Mouse (Mus musculus): Measurements from ENCODE around the gene Synj2. TPM values are rescaled to one million over a fixed set of nuclear protein-coding genes. Genes with fewer than 3 reads are reported as not detected.

The Synj2 gene
- polyA plus RNA-seq, 1 experiment from 2014 or later, result 6.0 TPM

DNA sequence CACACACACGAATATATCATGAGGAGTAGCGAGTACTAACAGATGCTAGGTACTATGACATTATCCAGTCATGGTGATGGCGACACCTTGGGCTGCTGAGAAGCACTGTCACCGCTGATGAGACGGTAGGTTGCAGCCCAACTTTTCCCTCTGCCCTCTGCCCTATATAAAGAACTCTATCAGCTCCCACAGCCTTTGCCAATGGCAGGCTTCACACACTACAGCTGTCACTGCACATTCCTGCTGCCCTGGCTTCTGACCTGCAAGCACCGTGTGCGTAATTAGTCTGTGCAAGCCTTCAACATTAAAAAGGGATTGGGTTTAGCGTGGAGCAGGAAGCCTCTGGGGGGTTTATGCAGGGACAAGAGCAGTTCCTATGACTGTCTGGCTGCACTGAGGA lies 121.7 kb downstream of the Synj2 start:
- DNase-seq (ENCODE audit: low read depth, low spot score) (no peak), ATAC-seq (no peak)
- ChIA-PET POLR2A (no interaction called here), CTCF (no interaction called here)
- TF ChIP-seq CTCF (IDR thresholded peaks at IDR 0.05), result no peak
- in situ Hi-C loops (cut with MboI; ENCODE audit: low pct_unique_long_range_greater_than_20kb), result no loop called here
- no peaks in the 10 kb centered on the region for H3K27me3 ChIP-seq

DNA sequence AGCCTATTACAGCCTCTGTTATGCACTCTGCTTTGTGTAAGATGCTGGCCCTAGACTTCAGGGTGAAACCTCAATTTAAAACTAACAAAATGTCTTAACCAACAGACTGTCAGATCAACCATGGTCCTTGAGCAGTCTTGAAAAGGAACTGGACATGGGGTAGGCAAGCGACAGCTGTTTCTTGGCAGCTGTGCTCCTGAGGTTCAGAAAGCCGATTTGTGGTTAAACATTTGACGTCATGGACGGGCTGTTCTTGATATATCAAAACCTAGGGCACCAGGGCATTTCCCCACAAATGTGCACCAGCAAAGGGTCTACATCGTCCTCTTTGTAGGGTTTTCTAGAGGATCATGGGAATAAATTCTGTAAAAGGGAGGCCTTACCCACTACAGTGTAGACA lies 122.5 kb downstream of the Synj2 start:
- ChIA-PET POLR2A (no interaction called here), CTCF (interaction anchor here (1.3 kb wide), 1 partner anchor 9 kb away, joined by 7 read pairs; no protein-coding TSS in a partner anchor)
- no peak for ATAC-seq
- TF ChIP-seq CTCF (IDR thresholded peaks at IDR 0.05), result no peak
- in situ Hi-C loops (cut with MboI; ENCODE audit: low pct_unique_long_range_greater_than_20kb), result no loop called here
- DNase-seq (ENCODE audit: low read depth, low spot score), result no peak
- H3K27me3 ChIP-seq, result no peaks in the 10 kb centered on the region

DNA sequence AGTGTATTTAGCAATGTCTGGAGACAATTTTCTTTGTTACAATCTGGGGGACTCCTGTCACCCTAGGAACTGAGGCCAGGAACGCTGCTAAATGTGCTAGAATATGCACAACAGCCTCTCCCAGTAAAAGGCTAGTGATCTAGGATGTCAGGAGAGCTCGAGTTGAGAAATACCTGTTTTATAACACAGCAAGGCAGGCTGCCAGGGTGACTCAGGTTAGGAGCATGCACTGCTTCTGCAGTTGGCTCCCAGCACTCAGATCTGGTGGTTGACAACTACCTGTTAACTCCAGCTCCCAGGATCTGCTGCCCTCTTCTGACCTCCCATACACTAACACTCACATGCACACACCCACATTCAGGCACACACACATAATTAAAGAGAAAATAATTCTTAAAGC lies 124.9 kb downstream of the Synj2 start:
- no peak for TF ChIP-seq CTCF (IDR thresholded peaks at IDR 0.05)
- H3K27me3 ChIP-seq, result no peaks in the 10 kb centered on the region
- no peak for DNase-seq (ENCODE audit: low read depth, low spot score)
- ChIA-PET POLR2A (no interaction called here), CTCF (no interaction called here)
- ATAC-seq, result no peak
- in situ Hi-C loops (cut with MboI; ENCODE audit: low pct_unique_long_range_greater_than_20kb), result loop anchor here (5.0 kb wide), 1 partner anchor 706 kb away; no protein-coding TSS in a partner anchor

DNA sequence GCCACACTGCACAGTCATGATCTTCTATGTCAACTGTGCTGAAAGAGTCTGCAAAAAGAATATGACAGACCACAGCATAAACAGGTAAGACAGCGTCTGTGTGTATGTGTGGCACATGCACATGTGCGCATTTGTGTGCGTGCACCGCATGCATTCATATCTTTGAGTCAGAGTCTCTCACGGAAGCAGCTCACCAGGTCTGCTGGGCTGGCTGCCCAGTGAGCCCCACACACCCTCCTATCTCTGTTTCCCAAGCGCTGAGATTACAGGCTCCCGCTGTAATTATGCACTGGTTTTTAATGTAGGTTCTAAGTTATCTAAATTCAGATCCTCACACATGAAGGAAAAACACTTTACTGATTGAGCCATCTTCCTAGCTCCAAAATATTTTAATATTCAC lies 126.5 kb downstream of the Synj2 start:
- no peak for ATAC-seq
- in situ Hi-C loops (cut with MboI; ENCODE audit: low pct_unique_long_range_greater_than_20kb), result loop anchor here (5.0 kb wide), 1 partner anchor 705 kb away; no protein-coding TSS in a partner anchor

DNA sequence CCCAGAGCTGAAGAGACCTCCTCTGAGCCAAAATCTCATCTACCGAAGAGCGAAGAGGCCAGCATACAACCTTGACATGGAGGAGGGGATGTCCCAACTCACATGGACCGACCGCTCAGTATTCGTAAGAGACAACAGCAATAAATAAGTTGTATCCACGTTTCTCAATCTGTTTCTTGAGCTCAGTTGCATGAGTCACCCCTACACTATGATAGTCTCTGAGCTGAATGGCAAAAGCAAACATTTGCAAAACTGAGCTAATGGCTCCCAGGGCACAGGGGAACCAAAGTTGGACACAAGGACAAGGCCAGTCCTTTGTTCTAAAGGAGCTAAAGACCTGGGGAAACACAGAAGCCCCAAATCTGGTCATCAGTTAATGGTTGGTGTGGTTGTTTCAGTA lies 128.8 kb downstream of the Synj2 start:
- no peak for TF ChIP-seq CTCF (IDR thresholded peaks at IDR 0.05)
- ChIA-PET POLR2A (no interaction called here), CTCF (interaction anchor here (0.7 to 4.6 kb wide), 3 partner anchors 9 to 15 kb away, joined by 4 to 15 read pairs (median 4); no protein-coding TSS in a partner anchor)
- in situ Hi-C loops (cut with MboI; ENCODE audit: low pct_unique_long_range_greater_than_20kb), result loop anchor here (5.0 kb wide), 1 partner anchor 702 kb away; no protein-coding TSS in a partner anchor
- no peaks in the 10 kb centered on the region for H3K27me3 ChIP-seq
- ATAC-seq (no peak), DNase-seq (ENCODE audit: low read depth, low spot score) (no peak)

More for the DNA sequence above, 126.5 kb downstream of the Synj2 start:
- no peaks in the 10 kb centered on the region for H3K27me3 ChIP-seq
- no peak for DNase-seq (ENCODE audit: low read depth, low spot score)
- TF ChIP-seq CTCF (IDR thresholded peaks at IDR 0.05), result no peak
- ChIA-PET CTCF (interaction anchor here (0.8 kb wide), 1 partner anchor 12 kb away, joined by 4 read pairs; no protein-coding TSS in a partner anchor), POLR2A (no interaction called here)

DNA sequence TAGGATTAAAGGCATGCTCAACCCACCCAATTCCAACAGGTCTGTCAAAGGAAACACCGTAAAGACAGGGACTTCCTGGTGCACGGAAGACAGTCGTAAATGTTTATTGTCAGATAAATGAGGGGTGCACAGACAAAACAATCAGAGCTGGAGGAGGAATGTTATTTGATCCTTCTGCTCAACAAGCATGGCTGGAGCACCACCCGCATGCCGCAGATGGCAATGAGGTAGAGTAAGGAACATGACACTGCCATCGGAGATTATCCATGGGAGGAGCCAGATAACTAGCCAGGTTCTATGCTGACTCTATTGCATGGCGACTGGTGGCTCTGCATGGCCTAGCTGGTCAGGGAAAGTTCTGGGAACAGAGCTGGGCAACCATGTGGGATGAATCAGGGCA lies 132.3 kb downstream of the Synj2 start:
- POLR2A ChIA-PET, result no interaction called here
- TF ChIP-seq CTCF (IDR thresholded peaks at IDR 0.05), result no peak
- DNase-seq (ENCODE audit: low read depth, low spot score) (no peak), ATAC-seq (no peak)
- in situ Hi-C loops (cut with MboI; ENCODE audit: low pct_unique_long_range_greater_than_20kb), result no loop called here
- no peaks in the 10 kb centered on the region for H3K27me3 ChIP-seq
- CTCF ChIA-PET, result interaction anchor here (4.6 kb wide), 1 partner anchor 18 kb away, joined by 15 read pairs; no protein-coding TSS in a partner anchor

DNA sequence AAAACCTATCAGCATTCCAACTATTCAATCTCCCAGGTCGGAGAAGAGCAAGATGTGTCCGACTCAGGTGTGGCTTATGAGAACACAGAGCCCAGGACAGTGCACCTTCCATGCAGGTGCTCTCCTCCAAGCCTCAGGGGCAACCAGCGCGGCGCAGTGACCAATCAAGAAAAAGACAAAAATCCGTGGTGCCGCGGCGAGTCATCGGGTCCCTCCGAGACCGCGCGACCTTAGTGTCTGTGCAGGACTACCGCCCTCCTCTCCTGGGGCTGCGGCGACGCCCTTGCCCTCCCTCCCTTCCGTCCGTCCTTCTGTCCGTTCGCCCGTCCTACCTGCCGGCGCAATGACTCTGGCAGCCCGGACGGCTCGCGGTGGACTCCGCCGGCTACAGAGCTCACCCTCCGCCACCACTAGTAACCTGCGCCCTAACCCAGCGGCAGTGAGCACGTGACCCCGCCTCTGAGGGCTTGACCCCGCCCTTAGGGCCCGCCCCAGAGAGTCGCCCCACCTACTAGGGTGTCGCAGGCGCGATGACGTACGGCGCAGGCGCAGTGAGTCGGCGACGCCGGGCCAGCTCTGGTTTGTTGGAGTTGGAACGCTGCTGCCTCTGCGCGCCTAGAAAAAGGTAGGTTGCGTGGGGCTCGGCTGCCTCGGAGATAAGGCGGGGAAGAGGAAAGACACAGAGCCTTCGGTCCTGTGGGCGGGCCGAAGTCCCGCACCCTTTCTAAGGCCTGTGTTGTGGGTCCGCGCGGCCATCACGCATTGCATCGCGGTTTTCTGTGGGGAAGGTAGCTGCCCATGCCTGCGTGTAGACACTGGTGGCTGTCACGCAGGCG lies 138.4 kb downstream of the Synj2 start, which contains the start of the genes Serac1 and Gtf2h5:
TSS of gene Serac1 (minus strand) at position 455 of the 836 bp plus-strand sequence.
TSS of gene Gtf2h5 (plus strand) at position 500 of the 836 bp plus-strand sequence.
- H3K27me3 ChIP-seq, result no peaks in the 10 kb centered on the region
- POLR2A ChIA-PET, result interaction anchor here (0.7 to 1.2 kb wide), 2 partner anchors 11 to 89 kb away, joined by 3 read pairs; no protein-coding TSS in a partner anchor
- DNase-seq (ENCODE audit: low read depth, low spot score) (peak; percentile 73), ATAC-seq (peak; percentile 90)
- in situ Hi-C loops (cut with MboI; ENCODE audit: low pct_unique_long_range_greater_than_20kb), result loop anchor here (25.0 kb wide), 1 partner anchor 608 kb away; no protein-coding TSS in a partner anchor
- TF ChIP-seq CTCF (IDR thresholded peaks at IDR 0.05), result no peak
- CTCF ChIA-PET, result interaction anchor here (1.1 to 2.2 kb wide), 4 partner anchors 9 to 30 kb away, joined by 3 to 7 read pairs (median 4); no protein-coding TSS in a partner anchor

DNA sequence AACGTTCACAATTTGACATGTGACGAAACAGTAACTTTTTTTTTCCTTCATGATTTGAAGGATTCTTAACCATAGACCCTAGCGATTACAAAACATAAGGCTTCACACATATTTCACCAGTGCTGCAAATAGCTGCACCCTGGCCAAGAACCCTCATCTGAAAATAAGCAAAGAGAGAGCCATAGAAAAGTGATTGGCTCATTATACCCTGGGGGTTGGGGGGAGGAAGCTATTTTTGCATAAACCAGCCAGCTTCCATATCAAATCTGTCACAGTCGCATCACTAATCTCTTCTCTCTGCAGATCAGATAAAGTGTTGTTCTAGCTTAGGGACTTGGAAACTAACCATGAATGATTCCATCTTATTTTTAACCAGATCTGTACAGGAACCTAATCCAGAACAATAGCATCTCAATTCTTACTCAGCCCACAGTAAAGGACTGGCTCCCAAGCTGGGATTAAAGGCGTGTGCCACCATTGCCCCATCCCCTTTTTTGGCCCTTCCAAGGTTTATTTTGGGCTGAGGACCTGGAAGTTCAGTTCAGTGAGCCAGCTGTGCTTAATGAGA lies 142.3 kb downstream of the Synj2 start:
- no peak for ATAC-seq
- no peak for TF ChIP-seq CTCF (IDR thresholded peaks at IDR 0.05)
- ChIA-PET POLR2A (no interaction called here), CTCF (no interaction called here)
- H3K27me3 ChIP-seq, result no peaks in the 10 kb centered on the region
- no peak for DNase-seq (ENCODE audit: low read depth, low spot score)
- in situ Hi-C loops (cut with MboI; ENCODE audit: low pct_unique_long_range_greater_than_20kb), result loop anchor here (25.0 kb wide), 1 partner anchor 604 kb away; no protein-coding TSS in a partner anchor

DNA sequence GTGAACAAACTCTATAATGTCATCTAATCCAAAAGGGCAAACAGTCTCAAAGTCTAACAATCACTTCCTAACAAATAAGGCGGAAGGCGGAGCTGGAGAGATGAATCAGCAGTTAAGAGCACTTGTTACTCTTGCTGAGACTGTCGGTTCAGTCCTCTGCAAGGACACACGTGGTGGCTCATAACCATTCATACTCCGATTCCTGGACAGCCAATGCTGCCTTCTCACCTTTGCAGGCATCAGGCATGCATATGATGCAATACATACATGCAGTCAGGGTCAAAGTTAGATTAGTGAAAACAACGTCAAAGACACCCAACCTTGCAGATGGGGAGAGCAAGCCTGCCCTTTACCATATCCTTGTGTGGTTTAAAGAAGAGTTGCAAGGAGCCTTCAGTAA lies 150.5 kb downstream of the Synj2 start:
- no peak for TF ChIP-seq CTCF (IDR thresholded peaks at IDR 0.05)
- CTCF ChIA-PET, result no interaction called here
- ATAC-seq, result no peak
- H3K27me3 ChIP-seq, result no peaks in the 10 kb centered on the region
- DNase-seq (ENCODE audit: low read depth, low spot score), result no peak
- in situ Hi-C loops (cut with MboI; ENCODE audit: low pct_unique_long_range_greater_than_20kb), result loop anchor here (25.0 kb wide), 1 partner anchor 596 kb away; no protein-coding TSS in a partner anchor
- POLR2A ChIA-PET, result no interaction called here

Other genes with a start within 250 kb of the Synj2 start
- 98.4 TPM for gene Snx9, start 100.0 kb upstream of the Synj2 start, polyA plus RNA-seq (2021)
- 7.0 TPM for gene Serac1, start 138.5 kb downstream of the Synj2 start, polyA plus RNA-seq (2021)
- 84.7 TPM for gene Gtf2h5, start 138.5 kb downstream of the Synj2 start, polyA plus RNA-seq (2021)
- 70.8 TPM for gene Tulp4, start 165.2 kb downstream of the Synj2 start, polyA plus RNA-seq (2021)